ENCODE assay signal across 34 mouse cellular contexts in the genomic region with DNA sequence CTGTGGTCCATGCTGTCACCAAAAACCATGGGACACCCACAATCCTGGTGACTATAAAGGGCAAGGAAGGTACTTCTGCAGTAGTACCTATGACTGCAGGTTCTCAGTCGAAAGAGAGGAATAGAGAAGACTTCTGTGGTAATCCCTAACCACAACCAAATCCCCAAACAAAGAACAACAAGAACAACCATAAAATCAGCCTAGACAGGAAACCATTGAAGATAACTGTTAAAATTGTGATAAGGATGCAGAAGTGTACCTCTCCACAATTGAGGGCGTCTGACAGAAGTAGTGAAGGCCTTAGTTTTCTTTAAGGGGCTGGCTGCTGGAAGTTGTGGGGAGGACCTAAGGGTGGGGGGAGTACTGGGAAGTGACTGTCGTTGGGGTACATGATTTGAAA.
"Had no signal": no experiment of that assay in that cellular context is flagged by ENCODE, and none has a peak within 500 bp of the region (broad histone marks: within the 10 kb centered on the region; RNA-seq: fewer than 3 reads in every experiment).

No protein-coding gene starts in this region.

- H3K9me3 ChIP-seq: heart, embryonic 10.5 days; heart, embryonic 12.5 days; heart, embryonic 13.5 days; heart, embryonic 15.5 days; hindbrain, embryonic 10.5 days; hindbrain, embryonic 12.5 days; hindbrain, embryonic 13.5 days; hindbrain, embryonic 15.5 days; intestine, embryonic 15.5 days; kidney, embryonic 15.5 days had no signal

- H3K27ac ChIP-seq: heart, embryonic 10.5 days; heart, embryonic 13.5 days; heart, embryonic 15.5 days; hindbrain, embryonic 10.5 days; hindbrain, embryonic 12.5 days; hindbrain, embryonic 13.5 days; hindbrain, embryonic 14.5 days; hindbrain, embryonic 15.5 days; hindbrain, postnatal 0 days; intestine, embryonic 15.5 days; kidney, embryonic 15.5 days; kidney, postnatal 0 days; layer of hippocampus, adult 2 months had no signal

- DNase-seq: heart, postnatal 14 days; heart, postnatal 36 days; heart, postnatal 4 days; kidney, adult 11 months; kidney, adult 18-20 months; kidney, adult 2 months; kidney, adult 8-10 months; kidney, adult 9 months; kidney, postnatal 10 days; kidney, postnatal 14 days; kidney, postnatal 25 days; kidney, postnatal 36 days; kidney, postnatal 4 days; layer of hippocampus, adult 9-11 months; layer of hippocampus, postnatal 36 days had no signal

- H3K36me3 ChIP-seq: heart, embryonic 15.5 days; hindbrain, embryonic 15.5 days; intestine, embryonic 15.5 days had no signal

- H3K27me3 ChIP-seq: heart, embryonic 12.5 days; heart, embryonic 13.5 days; heart, embryonic 15.5 days; hindbrain, embryonic 12.5 days; hindbrain, embryonic 13.5 days; hindbrain, embryonic 15.5 days; intestine, embryonic 15.5 days; kidney, embryonic 15.5 days had no signal

- H3K4me1 ChIP-seq: heart, embryonic 10.5 days; heart, embryonic 12.5 days; heart, embryonic 13.5 days; heart, embryonic 15.5 days; hindbrain, embryonic 10.5 days; hindbrain, embryonic 12.5 days; hindbrain, embryonic 13.5 days; hindbrain, embryonic 15.5 days; intestine, embryonic 15.5 days; kidney, embryonic 15.5 days had no signal

- H3K4me3 ChIP-seq: heart, embryonic 10.5 days; heart, embryonic 12.5 days; heart, embryonic 13.5 days; heart, embryonic 15.5 days; hindbrain, embryonic 10.5 days; hindbrain, embryonic 12.5 days; hindbrain, embryonic 13.5 days; hindbrain, embryonic 15.5 days; intestine, embryonic 15.5 days; kidney, embryonic 15.5 days; layer of hippocampus, adult 2 months had no signal

- H3K9ac ChIP-seq: heart, embryonic 12.5 days; heart, embryonic 13.5 days; heart, embryonic 15.5 days; hindbrain, embryonic 12.5 days; hindbrain, embryonic 13.5 days; hindbrain, embryonic 14.5 days; hindbrain, embryonic 15.5 days; intestine, embryonic 15.5 days; kidney, embryonic 15.5 days had no signal

- ATAC-seq: hindbrain, embryonic 16.5 days; hindbrain, postnatal 0 days; inflammation-experienced regulatory T-cells, adult 6 months; intestine, embryonic 15.5 days; intestine, embryonic 16.5 days; intestine, postnatal 0 days had no signal

- H3K4me2 ChIP-seq: heart, embryonic 11.5 days; heart, embryonic 12.5 days; heart, embryonic 13.5 days; heart, embryonic 15.5 days; hindbrain, embryonic 12.5 days; hindbrain, embryonic 13.5 days; hindbrain, embryonic 14.5 days; hindbrain, embryonic 15.5 days; intestine, embryonic 15.5 days; kidney, embryonic 15.5 days had no signal
